Mouse (Mus musculus) inflammation-experienced regulatory T-cells (primary cell): ENCODE data around the gene Diras1. TPM values are rescaled to one million over a fixed set of nuclear protein-coding genes. Genes with fewer than 3 reads are reported as not detected.

Source experiments
- polyA plus RNA-seq, 2 experiments: library from polyadenylated mRNA; unstranded; fragments of 100-300 nt; shearing (Covaris generic); gene quantifications; one replicate each; pipeline ENCODE4 v1.2.1; 2017

Diras1 gene
- 1 to 10 TPM in 1 of 2 experiments, under 1 TPM in 1; 0.36 to 2.3 TPM for polyA plus RNA-seq

DNA sequence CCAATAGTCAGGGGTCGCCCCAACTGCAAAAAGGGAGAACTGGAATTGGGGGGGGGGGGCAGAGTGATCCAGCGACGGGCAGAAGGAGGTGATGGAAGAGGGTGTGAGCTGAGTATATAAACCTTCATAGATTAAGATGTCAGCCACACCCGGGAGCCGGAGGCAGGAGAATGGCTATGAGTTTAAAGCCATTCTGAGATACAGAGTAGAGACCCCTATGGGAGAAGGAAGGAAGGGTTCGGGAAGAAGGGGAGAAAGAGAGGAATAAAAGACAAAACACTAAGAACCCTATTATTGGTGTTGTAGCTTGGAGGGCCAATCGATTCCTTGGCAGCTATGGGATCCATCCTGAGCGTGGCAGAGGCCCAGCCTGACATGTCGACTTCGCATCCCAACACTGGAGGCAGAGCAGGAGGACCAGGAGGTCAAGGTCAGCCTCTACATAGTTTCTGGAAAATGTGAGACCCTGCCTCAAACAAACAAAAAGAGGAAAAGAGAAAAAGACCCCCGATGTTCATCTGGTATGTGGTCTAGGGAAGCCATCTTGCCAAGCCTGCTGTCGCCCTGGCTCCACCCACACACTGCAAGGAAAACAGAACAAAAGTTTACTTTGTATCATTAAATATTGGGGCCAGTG is at the start of gene Diras1:
Gene Diras1 (minus strand): TSS at position 24 of the 637 bp plus-strand sequence.

DNA sequence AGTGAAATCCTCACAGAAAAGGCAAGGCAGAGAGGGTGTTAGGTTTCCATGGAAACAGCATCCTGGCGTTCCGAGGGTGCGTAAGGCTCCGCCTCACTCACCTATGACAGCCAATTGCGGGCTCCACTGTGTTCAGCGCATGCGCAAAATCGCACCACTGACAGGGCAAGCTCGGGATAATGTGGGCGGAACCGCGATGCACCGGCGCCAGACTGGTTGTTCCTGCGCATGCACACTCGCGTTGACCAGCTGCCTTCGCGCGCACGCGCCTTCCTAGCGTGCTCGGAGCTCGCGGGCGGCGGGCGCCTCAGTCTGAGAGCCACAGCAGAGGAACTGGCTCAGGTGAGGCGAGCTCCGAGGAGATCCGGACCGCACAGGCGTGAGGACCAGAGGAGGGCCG is 44.4 kb upstream of the Diras1 start, which contains the start of gene Thop1:
Gene Thop1 (plus strand): TSS at position 200 of the 400 bp plus-strand sequence.

DNA sequence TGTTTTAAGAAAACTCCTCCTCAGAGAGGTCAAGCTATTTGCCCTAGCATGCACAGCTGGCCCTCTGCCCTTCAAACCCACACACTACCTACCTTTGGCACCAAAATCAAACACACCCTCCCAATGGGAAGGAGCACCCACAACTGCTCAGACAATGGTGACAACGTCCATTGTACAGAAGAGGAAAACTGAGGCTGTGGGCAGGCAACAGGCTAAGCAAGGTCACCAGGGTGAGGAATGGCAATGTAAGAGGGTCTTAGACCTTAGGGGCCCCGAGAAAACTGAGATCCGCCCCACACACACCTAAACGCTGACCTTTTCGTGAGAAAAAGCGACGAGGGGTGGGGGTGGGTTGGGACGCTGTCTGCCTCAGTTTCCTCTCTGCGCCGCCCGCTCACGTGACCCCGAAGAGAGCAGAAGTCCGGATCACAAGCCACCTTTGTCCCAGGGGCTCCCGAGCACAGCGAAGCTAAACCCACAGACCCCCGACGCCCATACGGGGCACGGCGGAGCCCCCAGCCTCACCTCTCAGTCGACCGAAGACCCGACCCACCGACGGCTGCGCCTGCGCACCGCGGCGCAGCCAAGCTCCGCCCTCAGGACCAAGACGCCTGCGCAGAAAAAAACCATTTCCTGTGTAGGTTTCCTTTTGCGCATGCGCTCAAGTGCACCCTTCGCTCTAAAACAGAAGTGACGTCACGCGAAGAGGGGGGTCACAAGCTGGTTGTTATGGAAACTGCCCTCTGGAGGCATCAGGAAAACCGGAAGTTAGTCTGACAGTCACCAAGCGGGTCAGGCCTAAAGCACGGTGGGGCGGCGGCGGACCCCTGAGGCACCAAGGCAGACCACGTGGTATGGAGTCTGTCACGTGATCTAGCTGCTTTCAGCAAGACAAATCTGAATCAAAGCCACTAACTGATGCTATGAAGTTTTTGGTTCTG is 34.4 kb upstream of the Diras1 start, which contains the start of gene Sgta:
Gene Sgta (minus strand): TSS at position 579 of the 941 bp plus-strand sequence.

DNA sequence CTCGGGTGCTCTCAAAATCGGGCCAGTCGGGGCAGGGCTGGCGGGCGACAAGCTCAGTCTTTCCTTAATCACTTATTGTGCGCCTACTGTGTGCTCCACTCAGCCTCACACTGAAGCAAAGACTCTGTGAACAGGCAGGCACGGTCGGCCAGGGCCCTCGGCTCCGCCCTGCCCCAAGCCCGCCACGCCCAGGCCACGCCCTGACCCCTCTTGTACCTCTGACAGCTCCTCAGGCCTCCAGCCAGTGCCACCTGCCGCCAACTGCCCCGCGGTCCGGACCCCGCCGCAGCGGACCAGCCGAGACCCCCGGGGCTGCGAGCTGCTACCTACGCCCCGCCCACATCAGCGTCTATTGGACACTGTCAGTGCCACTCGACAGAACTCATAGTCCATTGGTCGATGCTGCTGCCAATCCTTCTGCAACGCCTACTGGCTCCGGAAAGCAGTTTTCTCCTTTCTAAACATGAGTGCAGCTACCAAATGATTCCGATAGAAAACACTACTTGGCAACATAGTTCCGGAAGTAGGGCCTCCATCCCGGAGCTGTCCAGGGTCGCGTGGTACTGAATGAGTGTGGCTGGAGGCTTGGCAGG is 11.6 kb upstream of the Diras1 start, which contains the start of gene Slc39a3:
Gene Slc39a3 (minus strand): TSS at position 439 of the 593 bp plus-strand sequence.

DNA sequence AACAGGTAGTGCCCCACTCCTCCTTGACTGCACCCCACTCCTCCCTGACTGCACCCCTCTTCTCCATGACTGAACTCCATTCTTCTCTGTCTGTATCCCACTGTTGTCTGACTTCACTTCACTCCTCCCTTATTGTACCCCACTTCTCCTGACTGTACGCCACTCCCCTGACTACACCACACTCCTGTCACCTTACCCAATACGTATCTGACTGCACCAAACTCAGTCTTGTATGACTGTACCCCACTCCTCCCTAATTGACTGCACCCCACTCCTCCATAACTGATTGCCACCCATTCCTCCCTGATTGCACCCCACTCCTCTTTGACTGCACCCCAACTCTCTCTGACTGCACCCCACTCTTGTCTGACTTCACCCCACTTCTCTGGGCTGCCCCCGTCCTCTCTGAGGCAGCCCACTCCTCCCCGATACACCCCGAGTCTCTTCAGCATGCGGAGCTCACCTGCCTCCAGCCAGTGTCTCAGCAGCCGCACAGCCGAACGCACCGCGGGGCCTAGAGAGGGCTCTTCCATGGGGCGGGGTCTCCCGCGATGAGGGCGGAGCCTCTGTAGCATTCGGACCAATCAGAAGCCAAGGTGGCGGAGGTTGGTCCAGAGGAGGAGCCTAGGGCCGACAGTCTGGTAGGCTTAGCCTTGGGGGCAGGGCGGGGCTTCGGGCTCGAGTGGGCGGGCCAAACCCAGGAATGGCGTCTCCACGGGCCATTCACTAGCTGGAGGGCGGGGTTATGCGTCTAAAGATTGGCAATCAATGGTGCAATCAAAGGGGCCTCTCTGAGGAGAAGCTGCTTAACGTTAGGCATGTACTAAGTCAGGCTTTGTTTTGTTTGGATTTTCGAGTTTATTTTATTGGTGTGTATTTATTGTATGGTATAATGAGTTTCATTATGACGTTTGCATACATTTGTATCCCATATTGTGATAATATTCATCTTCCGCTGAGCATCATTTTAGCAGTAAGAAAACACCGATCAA is 10.8 kb downstream of the Diras1 start, which contains the start of gene Gng7:
Gene Gng7 (minus strand): TSS at position 553 of the 992 bp plus-strand sequence.

Other genes with a start within 250 kb of the Diras1 start
- 10 to 100 TPM; 70.1 to 83.3 TPM for gene Sf3a2, start 227.5 kb downstream of the Diras1 start, polyA plus RNA-seq
- gene Plekhj1, start 227.0 kb downstream of the Diras1 start, polyA plus RNA-seq = 100 to 1,000 TPM; 257 to 326 TPM
- gene Amh, start 220.4 kb downstream of the Diras1 start, polyA plus RNA-seq = under 1 TPM in 1 of 2 experiments, not detected in 1; 0.33 TPM
- gene Jsrp1, start 212.2 kb downstream of the Diras1 start, polyA plus RNA-seq = 1 to 10 TPM in 1 of 2 experiments, not detected in 1; 1.4 TPM
- 1,000 to 10,000 TPM; 1,795 to 1,959 TPM for gene Oaz1, start 199.0 kb downstream of the Diras1 start, polyA plus RNA-seq
- gene Lingo3, start 181.6 kb downstream of the Diras1 start, polyA plus RNA-seq = under 1 TPM; 0.14 to 0.66 TPM
- gene Lsm7, start 170.5 kb downstream of the Diras1 start, polyA plus RNA-seq = 100 to 1,000 TPM; 146 to 150 TPM
- gene Sppl2b, start 170.4 kb downstream of the Diras1 start, polyA plus RNA-seq = 10 to 100 TPM; 30.1 to 44.5 TPM
- under 1 TPM; 0.07 to 0.61 TPM for gene Tmprss9, start 153.8 kb downstream of the Diras1 start, polyA plus RNA-seq
- 100 to 1,000 TPM; 183 to 221 TPM for gene Timm13, start 124.7 kb downstream of the Diras1 start, polyA plus RNA-seq
- gene Lmnb2, start 107.4 kb downstream of the Diras1 start, polyA plus RNA-seq = 10 to 100 TPM; 17.1 to 18.9 TPM
- gene Gadd45b, start 95.6 kb downstream of the Diras1 start, polyA plus RNA-seq = 10 to 100 TPM; 36.4 to 91.4 TPM
- gene Gng7, start 10.7 kb downstream of the Diras1 start, polyA plus RNA-seq = under 1 TPM in 1 of 2 experiments, not detected in 1; 0.66 TPM
- gene Slc39a3, start 11.8 kb upstream of the Diras1 start, polyA plus RNA-seq = 10 to 100 TPM; 13.2 to 17.6 TPM
- gene Sgta, start 34.5 kb upstream of the Diras1 start, polyA plus RNA-seq = 100 to 1,000 TPM; 101 to 111 TPM
- 1 to 10 TPM; 8.4 to 9.8 TPM for gene Thop1, start 44.4 kb upstream of the Diras1 start, polyA plus RNA-seq
- 1 to 10 TPM in 1 of 2 experiments, not detected in 1; 3.7 TPM for gene Creb3l3, start 73.2 kb upstream of the Diras1 start, polyA plus RNA-seq
- gene Map2k2, start 80.3 kb upstream of the Diras1 start, polyA plus RNA-seq = 100 to 1,000 TPM; 173 to 181 TPM
- 10 to 100 TPM; 80.7 to 89.3 TPM for gene Zbtb7a, start 109.6 kb upstream of the Diras1 start, polyA plus RNA-seq
- 10 to 100 TPM; 47.9 to 52.2 TPM for gene Pias4, start 142.3 kb upstream of the Diras1 start, polyA plus RNA-seq
- 100 to 1,000 TPM; 560 to 709 TPM for gene Eef2, start 151.0 kb upstream of the Diras1 start, polyA plus RNA-seq
- 100 to 1,000 TPM in 1 of 2 experiments, 10 to 100 TPM in 1; 79.0 to 108 TPM for gene Dapk3, start 157.3 kb upstream of the Diras1 start, polyA plus RNA-seq
- gene 4930442H23Rik, start 158.2 kb upstream of the Diras1 start, polyA plus RNA-seq = under 1 TPM in 1 of 2 experiments, not detected in 1; 0.19 TPM
- gene Nmrk2, start 176.4 kb upstream of the Diras1 start, polyA plus RNA-seq = 1 to 10 TPM in 1 of 2 experiments, under 1 TPM in 1; 0.34 to 3.1 TPM
- 1 to 10 TPM; 1.6 to 5.6 TPM for gene Atcay, start 205.2 kb upstream of the Diras1 start, polyA plus RNA-seq
- 1 to 10 TPM; 7.6 TPM for gene Zfr2, start 207.5 kb upstream of the Diras1 start, polyA plus RNA-seq
- 100 to 1,000 TPM in 1 of 2 experiments, 10 to 100 TPM in 1; 57.1 to 143 TPM for gene Matk, start 227.3 kb upstream of the Diras1 start, polyA plus RNA-seq
- gene Mrpl54, start 241.3 kb upstream of the Diras1 start, polyA plus RNA-seq = 10 to 100 TPM; 81.0 to 96.1 TPM
- 10 to 100 TPM; 42.7 to 44.7 TPM for gene Apba3, start 241.3 kb upstream of the Diras1 start, polyA plus RNA-seq